Mouse (Mus musculus): ENCODE results near the gene Wee2. TPM values are rescaled to one million over a fixed set of nuclear protein-coding genes. Genes with fewer than 3 reads are reported as not detected.

The Wee2 gene
- polyA plus RNA-seq (2017; shearing (Covaris generic)): not detected

DNA sequence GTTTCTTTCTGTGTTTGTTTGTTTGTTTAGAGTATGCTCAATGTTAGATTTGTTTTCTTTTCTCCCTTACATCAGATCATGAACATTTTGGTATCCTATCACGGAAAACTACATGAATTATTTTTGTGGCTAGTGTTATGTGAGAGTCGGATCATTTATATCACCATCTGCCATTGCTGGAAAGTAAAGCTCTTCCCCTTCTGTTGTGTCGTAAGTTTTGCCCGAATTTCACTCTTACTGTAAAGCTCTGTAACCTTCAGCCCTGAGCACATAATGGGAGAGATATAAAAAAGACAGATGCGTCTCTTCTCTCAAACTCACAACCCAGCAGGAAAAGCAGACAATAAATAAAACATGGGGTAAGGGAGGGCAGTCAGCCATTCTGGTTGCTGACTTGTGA, at the start of gene Wee2:
Wee2 (plus strand) TSS at position 153 of the 400 bp plus-strand sequence.
- no peak for ATAC-seq

DNA sequence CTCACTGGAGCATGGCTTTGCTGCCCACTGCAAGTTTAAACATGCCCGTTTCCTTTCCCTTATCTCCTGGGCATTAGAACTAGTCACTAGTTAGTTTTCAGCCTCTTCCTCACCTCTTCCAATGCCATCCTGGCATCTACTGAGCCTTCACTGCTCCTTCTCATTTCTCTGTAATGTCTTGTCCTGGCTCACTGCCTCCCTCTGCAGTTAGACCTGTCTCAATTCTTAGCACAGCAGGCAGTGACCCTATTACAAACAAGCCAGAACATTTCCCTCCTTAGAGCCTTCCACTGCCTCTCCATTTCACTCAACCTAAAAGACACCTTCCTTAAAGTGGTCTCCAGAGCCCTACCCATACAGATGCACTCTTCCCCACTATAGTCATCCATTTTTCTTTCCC, 47.9 kb upstream of the Wee2 start:
- no peak for ATAC-seq

DNA sequence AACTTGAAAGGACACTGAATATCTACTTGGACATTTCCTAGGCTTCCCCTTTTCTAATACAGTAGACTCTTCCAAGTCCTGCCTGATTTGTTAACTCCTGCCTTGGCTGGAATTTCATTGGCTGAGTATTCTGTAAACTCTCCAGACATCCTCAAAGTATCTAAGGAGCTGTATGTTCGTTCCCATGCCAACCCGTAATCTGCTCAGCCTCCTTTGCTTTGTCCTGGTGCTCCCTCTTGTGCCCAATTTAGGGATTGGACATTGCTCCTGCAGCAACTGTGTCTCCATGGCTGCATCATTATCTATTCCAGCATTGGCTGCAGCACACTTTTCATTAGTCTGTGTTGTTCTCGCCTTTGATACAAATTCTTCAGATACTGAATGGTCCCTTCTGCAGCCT, 45.7 kb upstream of the Wee2 start:
- ATAC-seq: no peak

DNA sequence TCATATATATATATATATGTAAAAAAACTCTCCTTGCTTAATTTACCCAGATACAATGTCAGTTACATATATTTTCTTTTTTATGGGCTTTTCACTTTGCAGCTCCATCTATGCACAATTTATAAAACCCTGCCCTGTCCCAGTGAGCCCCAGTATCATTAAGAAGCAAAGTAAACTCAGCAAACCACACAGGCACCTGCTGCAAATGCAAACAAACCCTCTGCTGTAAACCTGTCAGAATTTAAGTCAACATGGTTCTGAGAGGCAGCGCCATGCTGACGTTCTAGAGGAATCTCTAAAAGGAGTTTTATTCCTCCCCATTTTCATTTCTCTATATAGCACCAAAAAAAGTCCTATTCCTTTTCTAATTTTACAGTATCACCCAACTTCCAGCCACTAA, 36.9 kb upstream of the Wee2 start:
- ATAC-seq: no peak

DNA sequence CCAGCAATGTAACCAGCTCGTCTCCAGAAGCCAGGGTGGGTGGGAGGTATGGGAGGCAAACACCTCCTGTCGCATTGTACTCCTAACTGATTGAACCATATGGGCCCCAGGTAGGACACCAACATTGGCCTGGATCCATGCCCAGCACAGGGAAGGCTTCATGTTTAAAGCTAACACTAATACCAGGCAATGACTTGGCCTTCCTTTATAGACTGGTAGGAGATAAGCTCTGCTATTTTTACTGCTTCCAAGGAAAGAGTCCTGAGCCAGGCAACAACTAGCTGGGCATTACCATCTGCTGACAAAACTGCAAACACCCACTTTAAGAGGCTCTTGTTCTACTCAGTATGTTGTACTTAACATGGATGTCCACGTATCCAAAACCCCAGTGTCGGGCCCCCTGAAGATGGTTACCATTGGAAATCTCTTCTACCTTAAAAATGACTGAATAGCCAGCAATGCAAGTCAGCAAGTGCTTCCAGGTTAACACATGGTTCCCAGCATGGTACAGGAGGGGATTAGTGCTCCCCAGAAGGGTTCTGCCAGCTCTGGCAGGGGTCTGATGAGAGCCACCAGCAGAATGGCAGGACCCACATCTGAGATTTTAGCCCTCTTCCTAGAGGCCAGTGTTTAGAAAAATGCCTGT, 35.1 kb upstream of the Wee2 start:
- no peak for ATAC-seq

DNA sequence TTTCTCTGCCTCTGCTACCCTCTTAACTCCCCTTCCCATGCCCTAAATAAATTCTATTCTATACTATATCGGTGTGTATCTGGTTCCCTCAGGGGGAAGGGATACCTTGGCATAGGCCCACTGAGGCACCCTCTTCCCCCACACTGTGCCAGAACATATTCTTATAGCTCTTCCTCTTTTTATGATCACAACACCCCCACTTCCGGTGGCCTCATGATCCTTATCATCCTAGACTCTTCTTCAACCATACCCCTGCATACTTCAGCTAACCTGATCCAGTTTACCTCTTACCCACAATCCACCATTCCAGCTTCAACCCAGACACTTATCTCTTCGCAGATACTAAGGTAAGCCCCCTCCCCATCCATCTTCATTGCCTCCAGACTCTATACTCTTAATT, 27.8 kb upstream of the Wee2 start:
- ATAC-seq: no peak

DNA sequence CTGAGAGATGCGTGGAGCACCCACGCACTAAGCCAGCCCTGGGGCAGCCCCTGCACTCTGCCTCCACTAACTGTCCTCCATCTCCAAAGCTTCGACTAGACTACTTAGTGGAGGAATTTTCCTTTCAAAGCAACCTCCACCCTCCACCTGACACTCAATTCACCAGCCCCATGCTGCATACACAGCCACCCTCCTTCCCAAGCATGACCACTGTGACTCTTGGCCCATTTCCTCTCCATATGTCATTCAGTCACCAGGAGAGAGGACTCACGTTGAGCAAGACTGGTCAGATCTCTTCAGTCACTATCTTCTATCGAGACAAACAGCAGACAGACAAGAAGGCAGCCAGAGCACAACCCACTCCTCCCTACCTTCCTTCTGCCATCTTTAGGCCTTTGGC, 25.8 kb upstream of the Wee2 start:
- no peak for ATAC-seq

DNA sequence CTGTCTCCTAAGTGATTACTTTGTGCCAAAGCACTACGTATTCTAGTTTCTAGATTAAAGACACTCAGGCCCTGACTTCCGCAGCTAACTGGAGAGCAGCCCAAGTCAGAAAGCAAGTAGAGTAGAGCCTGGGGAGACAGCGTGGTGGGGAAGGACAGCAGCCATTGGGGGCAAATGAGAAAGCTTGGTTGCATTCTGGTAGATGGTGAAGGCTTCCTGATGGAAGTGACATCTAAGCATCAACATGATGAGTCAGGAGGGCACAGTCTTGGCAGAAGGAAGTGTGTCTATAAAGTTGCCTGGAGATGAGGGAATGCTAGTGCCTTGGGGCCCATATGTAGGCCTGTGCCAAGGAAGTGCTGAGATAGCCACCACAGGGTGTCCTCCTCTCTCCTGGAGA, 25.3 kb upstream of the Wee2 start:
- ATAC-seq: no peak

DNA sequence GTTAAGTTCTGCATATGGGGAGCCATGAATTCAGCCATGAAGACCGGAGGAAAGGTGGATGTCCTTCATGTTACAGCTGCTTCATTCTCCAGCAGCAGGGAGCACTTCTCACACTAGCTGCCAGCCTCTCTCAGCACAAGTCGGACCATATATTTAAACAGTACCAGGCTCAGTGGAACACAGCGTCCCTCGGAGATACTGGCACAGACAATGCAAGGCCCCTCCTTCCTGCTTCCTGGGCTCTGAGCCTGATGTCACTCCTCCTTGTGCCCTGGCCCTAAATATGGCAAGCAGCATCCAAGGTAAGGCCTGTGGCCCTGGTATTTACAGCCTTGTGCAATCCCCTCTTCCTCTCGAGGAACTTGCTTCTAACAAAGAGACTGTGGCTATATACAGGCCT, 23.1 kb upstream of the Wee2 start:
- ATAC-seq: no peak

DNA sequence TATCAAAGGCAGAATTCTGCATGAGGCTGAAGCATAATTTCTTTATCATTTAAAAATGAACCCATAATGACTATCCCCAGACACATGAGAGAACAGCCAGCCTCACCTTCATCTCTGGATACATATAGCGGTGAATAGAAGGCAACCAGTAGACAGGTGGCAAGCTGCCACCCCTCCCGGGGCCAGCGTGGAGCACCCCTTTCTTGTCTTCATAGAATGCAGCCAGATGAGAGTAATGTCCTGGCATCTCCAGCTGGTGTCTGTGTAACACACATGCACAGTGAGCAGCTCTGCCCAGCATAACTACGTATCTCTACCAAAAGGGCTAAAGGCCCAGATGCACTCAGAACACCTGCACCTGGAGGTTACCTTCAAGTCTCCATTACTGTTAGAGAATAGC, 20.5 kb upstream of the Wee2 start:
- ATAC-seq: no peak

DNA sequence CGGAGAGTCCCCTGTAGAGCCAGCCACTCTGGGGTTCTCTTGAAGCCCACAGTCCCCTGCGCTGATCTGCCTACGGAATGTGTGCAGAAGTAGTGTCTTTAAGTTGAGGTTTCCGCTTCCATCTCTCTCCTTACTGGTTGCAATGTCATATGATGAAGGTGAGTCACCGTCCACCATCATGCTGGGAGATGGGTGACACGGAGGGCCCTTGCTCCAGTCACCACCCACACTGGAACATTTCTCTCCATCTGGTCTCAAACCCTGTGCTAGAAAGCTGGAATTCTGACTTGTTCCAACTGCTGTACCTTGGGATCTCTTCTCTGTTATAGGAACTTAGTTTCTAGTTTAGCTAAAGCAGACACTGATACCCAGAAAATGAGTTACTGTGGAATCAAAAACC, 17.8 kb upstream of the Wee2 start:
- ATAC-seq: no peak

DNA sequence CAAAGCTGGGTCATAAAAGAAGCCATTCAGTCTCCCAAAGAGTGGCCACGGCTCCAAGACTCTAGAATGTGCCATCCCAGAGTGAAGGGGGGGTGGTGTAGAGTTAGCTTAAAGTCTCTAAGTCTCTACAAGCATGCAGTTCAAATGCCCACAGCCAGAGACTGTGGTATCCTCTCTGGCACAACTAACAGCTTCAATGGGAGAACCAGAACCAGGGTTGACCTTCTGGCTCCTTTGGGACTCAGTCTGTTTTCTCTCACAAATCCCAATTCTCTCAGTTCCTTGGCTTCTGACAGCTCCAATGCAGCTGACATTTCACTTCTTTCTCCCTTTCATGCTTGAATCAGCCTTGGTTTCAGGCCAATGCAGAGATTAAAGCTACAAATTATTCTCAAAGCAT, 15.9 kb upstream of the Wee2 start:
- ATAC-seq: no peak

DNA sequence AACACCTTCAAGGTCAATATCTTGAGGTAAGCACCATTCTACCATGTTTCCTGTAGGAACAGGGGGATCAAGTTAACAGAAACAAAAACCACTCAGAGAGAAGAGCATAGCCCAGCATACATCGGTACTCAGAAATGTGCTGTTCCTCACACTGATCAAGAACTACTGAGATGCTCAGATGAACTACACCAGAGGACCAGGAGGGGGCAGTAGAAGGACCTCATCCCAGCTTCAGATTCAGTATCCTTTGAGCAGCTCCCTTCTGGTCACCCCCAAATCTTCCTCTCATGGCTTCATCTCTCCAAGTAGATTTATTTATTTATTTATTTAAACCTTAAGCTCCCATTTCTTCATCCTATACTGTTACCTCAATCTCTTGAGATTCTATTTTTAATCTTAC, 15.1 kb upstream of the Wee2 start:
- ATAC-seq: peak; percentile 92

DNA sequence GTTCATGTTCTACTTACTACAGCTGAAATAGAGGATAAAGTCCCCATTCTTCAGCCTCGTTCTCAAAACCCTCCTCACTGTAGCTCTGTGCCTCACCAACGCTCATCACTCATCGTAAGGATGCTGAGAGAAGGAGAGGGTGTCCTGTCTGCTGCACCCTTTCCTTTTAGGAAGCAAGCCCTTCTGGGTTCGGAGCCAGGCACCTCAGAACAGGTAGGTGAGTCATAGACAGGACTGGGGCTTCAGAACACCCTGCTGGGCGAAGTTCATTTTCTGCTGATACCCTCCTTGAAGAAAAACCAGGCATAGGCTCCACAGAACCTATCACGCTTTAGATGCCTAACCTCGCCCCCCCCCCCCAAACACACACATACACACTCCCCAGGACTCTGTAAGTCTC, 11.4 kb upstream of the Wee2 start:
- no peak for ATAC-seq

DNA sequence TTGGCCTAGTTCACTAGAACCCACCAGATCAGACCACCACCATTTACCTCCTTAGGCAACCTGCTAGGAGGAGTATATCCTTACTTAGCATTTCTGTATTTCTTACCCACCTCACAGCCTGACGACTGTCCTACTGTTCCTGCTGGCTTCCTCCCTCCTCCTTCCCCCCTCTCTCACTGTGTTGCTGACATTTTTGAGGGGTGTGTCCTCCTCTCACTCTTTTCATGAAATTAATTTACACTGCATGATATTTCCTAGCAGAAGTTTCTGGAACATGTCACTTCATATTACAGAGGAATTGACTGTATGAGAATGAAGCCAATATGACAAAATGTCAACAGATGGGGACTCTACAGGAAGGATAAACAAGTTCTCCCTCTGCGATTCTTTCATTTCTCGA, 10.2 kb upstream of the Wee2 start:
- ATAC-seq: no peak

DNA sequence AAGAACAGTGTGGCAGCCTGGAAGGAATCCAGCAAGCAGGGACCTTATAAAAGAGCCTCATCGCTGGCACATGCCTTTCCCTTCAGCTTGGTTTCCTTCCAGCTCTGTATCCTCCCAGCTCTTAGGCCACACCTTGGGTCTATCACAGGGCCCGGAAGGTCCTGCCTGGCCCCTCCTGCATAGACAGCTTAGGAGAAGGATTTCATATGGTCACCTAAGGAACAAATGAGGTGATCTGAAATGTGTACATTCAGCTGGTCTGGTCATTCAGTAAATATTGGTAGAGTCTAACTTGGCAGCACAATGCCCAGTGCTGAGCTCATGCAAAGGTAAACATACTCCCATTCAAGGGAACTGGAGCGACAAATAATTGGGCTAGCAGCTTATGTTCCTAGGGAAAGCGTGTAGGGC, 9.4 kb upstream of the Wee2 start:
- no peak for ATAC-seq

DNA sequence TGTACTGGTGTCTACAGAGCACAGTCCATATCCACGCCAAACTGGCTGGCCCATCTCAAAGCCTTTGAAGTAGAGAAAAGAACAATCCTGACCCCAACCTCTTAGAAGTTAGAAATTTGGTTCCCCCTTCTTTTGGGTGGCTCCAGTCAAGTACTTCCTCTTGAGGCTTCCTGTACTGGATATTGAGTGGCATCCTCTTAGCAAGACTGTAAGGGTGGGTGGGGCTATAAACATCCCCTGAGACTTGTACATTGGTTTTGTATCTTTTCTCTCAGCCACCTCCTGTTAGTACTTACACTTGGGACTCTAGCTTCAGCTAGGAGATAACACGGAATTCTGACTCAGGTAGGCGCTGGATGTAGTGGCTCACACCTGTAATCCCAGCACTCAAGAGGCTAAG, 8.6 kb upstream of the Wee2 start:
- ATAC-seq: peak; percentile 30

DNA sequence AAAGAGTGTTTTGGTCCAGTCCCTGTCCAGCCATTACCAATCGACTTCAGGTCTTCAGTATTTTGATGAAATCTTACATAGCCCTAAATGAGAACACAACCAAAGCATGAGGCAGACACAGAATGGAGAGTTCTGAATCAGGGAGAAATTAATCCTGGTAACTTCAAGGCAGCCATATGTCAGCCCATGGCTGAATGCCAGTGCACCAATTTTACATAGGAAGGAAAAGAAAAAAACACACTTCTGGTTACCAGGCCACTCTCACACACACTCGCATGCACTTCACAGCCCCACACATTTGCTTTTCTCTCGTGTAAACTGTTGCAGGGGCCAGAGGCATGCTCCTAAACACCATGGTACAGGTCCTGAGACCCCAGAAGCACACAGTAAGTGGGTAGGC, 8.0 kb upstream of the Wee2 start:
- no peak for ATAC-seq

DNA sequence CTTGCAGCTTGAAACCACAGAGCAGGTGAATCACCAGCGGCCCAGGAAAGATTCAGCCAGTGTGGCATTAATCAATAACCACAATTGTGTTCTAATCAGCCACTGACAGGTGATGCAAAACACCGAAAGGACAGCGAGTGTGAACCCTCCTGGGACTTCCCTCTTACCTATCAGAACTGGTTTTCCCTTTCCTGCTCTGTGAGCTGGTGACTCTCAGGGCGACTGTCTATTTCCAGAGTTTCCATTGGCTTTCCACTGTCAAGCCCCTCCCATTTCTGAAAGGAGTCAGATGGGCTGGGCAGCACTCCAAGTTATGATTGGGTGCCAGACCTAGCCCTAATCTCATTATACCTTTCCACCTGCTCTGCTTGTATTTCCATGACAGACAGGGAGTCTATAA, 7.5 kb upstream of the Wee2 start:
- ATAC-seq: no peak

DNA sequence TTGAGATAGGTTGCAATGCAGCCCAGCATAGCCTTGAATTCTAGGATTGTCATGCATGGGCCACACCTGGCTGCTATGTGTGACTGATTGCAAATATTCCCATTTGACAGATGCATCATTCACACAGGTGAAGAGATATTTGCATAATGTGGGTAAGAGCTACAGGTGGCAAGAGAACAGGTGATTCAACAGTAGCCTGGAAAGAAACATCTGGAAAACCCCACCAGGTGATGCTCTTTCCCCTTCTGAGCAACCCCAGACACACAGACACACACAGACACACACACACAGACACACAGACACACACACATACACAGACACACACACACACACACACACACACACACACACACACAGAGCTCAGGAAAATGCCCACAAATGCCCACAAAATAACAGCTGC, 7.1 kb upstream of the Wee2 start:
- no peak for ATAC-seq

DNA sequence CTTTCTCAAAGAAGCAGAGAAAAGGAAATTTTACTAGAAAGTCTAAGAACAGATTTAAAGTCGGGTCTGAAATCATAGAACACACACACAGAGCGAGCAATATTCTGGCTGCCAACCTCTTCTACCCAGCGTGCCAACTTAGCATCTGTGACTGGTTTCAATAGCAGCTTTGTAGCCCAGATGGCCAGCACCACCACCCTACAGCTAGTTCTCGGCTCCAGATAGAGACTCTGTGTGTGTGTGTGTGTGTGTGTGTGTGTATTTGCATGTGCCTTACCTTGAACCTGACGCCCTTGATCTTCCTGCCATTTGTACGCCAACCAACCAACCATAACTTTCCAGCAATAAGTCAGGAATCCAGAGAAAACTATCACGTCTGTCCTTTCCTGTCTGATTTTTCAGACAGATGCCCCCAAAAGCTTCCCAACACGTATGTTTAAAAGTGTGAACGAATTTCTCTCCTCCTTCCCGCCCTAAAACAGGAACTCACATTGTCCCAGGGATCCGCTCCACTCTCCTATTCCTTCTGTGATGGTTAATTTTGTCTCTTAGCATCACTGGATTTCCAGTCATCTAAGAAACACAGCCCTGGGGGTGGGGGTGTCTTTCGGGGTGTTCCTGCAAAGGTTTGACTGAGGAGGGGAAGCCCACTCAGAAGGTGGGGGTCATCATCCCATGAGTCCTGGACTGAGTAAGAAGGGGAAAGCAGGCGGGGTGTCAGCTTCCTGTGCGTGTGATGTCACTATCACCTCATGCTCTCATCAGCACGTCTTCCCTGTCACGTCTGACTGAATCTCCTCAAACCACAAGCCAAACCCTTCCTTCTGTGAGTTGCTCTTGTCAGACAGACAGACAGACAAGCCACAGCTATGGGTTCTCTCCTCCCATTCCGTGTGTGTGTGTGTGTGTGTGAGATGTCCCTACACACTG, 6.3 kb upstream of the Wee2 start:
- no peak for ATAC-seq

DNA sequence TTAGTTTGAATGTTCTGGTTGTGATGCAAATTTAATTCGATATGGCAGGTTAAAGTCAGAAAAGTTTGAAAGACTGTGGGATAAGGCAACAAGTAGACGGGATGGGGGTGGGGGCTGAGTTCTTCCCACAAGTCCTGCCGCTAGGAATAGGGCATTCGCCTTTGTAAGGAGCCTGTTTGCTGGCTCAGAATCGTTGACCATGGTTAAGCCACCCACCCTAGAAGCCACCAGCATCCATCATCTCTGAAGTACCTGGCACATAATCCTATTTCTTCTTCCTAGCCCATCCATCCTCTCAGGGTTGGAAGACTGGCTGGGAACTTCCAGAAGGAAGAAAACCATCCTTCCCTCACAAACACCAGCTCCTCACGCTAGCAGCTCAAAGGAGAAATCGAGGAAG, 4.2 kb upstream of the Wee2 start:
- ATAC-seq: no peak

DNA sequence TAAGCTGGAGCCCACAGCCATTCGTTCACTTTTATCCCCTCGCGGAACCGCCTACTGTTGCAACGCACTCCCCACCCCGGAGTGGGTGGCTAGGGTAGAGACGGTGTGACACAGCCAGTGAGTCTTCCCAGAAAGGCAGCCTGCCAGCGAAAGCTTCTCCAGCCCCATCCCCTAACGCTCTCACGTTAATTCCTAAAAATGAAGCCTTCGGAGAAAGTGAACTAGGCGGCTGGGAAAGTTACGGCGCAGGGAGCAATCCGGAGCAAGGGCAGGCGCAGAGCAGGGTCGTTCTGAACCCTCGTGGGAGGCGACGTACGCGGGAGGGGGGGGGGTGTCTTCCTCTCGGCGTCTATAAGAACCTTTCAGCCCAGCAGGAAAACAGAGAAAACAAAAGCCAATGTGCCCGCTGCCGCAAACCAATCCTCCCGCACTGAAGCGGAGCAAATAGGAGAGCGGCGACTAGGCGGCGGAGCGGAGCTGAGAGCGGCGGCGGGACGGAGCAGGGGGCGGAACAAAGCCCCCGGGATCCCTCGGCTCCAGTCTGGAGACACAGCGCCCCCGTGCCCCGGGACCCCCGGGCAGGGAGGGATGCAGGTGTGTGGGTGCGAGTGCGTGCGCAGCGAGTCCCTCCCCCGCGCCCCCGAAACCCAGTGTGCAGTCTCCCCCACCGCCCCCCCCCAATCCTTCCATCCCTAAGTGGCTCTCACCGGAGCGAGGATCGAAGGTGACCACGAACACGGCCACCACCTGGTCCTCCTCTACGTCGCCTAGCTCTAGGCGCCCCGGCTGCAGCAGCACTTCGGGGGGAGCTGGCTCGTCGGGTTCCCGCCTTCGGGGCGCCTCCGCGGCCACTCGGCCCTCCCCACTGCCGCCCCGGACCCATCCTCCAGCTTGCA, 3.5 kb upstream of the Wee2 start:
- ATAC-seq: peak; percentile 23
